Mouse (Mus musculus): ENCODE results near the gene Tmprss11f. TPM values are rescaled to one million over a fixed set of nuclear protein-coding genes. Genes with fewer than 3 reads are reported as not detected.

Gene Tmprss11f
- total RNA-seq, 2 experiments from 2014 or later = not detected

Other genes starting within 250 kb of the Tmprss11f start
- gene Tmprss11a, start 163.4 kb downstream of the Tmprss11f start, total RNA-seq (2021) = not detected
- not detected for gene Tmprss11g, start 113.8 kb downstream of the Tmprss11f start, total RNA-seq (2021)
- not detected for gene Tmprss11b, start 43.9 kb upstream of the Tmprss11f start, total RNA-seq (2021)
- gene Tmprss11e, start 113.4 kb upstream of the Tmprss11f start, total RNA-seq (2021) = not detected
- gene Ythdc1, start 171.8 kb upstream of the Tmprss11f start, total RNA-seq (2021) = 10 to 100 TPM; 58.4 to 59.5 TPM